Mouse (Mus musculus) liver, postnatal 0 days (tissue): ENCODE data around the gene 1700022I11Rik.

Experiments used
- CTCF ChIP-seq: sonication (generic); IDR thresholded peaks from 2 replicates; pipeline ENCODE4 v1.5.1; 2016; ENCODE audit warnings: antibody characterized with exemption, low read depth
- EP300 ChIP-seq: IDR thresholded peaks from 2 replicates; pipeline ENCODE4 v1.6.1; 2016; ENCODE audit warnings: antibody characterized with exemption, low read depth, mild to moderate bottlenecking

- TF ChIP-seq CTCF (no peak), EP300 (no peak)
Observed at GRCm38 (mm10) chr4:42957306-42957705, 12.1 kb upstream of the 1700022I11Rik start.
